Mouse (Mus musculus) brain, embryonic 14.5 days (tissue): Measurements from ENCODE around the gene Fnbp1l.

ENCODE experiments used
- CTCF ChIP-seq: fragments of 200-500 bp; IDR thresholded peaks from 2 replicates; pipeline ENCODE4 v1.5.1; 2012; ENCODE audit warnings: inconsistent platforms, mild to moderate bottlenecking, moderate library complexity, borderline replicate concordance; ENCODE audit not compliant: insufficient read depth, insufficient read length; ENCODE audit errors: extremely low read depth
- POLR2A ChIP-seq: fragments of 200-500 bp; IDR thresholded peaks from 2 replicates; pipeline ENCODE4 v1.6.1; 2012; ENCODE audit warnings: mild to moderate bottlenecking, inconsistent platforms, borderline replicate concordance; ENCODE audit not compliant: poor library complexity, insufficient read depth, insufficient read length, severe bottlenecking; ENCODE audit errors: extremely low read depth

- TF ChIP-seq CTCF = no peak
- no peak for TF ChIP-seq POLR2A
These were observed 17.1 kb downstream of the Fnbp1l start for GRCm38 (mm10) chr3:122602370-122602769.
